Mouse (Mus musculus) heart, postnatal 25 days (tissue): ENCODE results near the gene Ghrl. TPM values are rescaled to one million over a fixed set of nuclear protein-coding genes. Genes with fewer than 3 reads are reported as not detected.
A peak's percentile ranks its signal among the peaks of the same experiment; 100 is the strongest.
"Not testable (repeated sequence)": the region's sequence is repeated elsewhere in the genome, so short reads cannot be mapped to it uniquely, and the experiment has no call there.

Experiments used
- DNase-seq: peaks from one replicate; pipeline ENCODE4 v3.0.0; 2022; ENCODE audit warnings: low spot score
- intact Hi-C: fragments of 180-260 bp; cut with DNase I; formaldehyde crosslinking; loops from one replicate; pipeline ENCODE4 v1.15.1; 2025
- total RNA-seq, 2 experiments: library from RNA; stranded (reverse); gene quantifications; 2 replicates each; pipeline ENCODE4 v1.2.3; 2021

The Ghrl gene
- not detected for total RNA-seq

GRCm38 (mm10) chr6:113719878-113720277 lies at the start of gene Ghrl:
TSS of gene Ghrl (minus strand) at chr6:113719880.
- intact Hi-C loops, result no loop called here
- no peak for DNase-seq

GRCm38 (mm10) chr6:113768804-113769203 lies 49.1 kb upstream of the Ghrl start:
- no peak for DNase-seq
- intact Hi-C loops, result no loop called here

GRCm38 (mm10) chr6:113761644-113762043 lies 42.0 kb upstream of the Ghrl start:
- intact Hi-C loops, result loop anchor here (1.0 to 5.0 kb wide), 4 partner anchors 146 to 486 kb away; no protein-coding TSS in a partner anchor
- no peak for DNase-seq

- intact Hi-C loops, result no loop called here
- DNase-seq, result no peak
These were observed 29.5 kb upstream of the Ghrl start for GRCm38 (mm10) chr6:113749119-113749685.

GRCm38 (mm10) chr6:113748351-113748750 lies 28.7 kb upstream of the Ghrl start:
- intact Hi-C loops, result no loop called here

GRCm38 (mm10) chr6:113747284-113747683 lies 27.6 kb upstream of the Ghrl start:
- DNase-seq, result no peak
- intact Hi-C loops, result no loop called here

More at GRCm38 (mm10) chr6:113748351-113748750, 28.7 kb upstream of the Ghrl start:
- no peak for DNase-seq

GRCm38 (mm10) chr6:113745117-113745516 lies 25.4 kb upstream of the Ghrl start:
- DNase-seq, result no peak
- intact Hi-C loops, result no loop called here

GRCm38 (mm10) chr6:113743111-113743510 lies 23.4 kb upstream of the Ghrl start:
- no peak for DNase-seq
- intact Hi-C loops, result no loop called here

GRCm38 (mm10) chr6:113742321-113742720 lies 22.6 kb upstream of the Ghrl start:
- intact Hi-C loops, result no loop called here
- DNase-seq, result no peak

- intact Hi-C loops, result no loop called here
- DNase-seq, result no peak
These were observed 21.7 kb upstream of the Ghrl start for GRCm38 (mm10) chr6:113741425-113741824.

GRCm38 (mm10) chr6:113740236-113741217 lies 20.8 kb upstream of the Ghrl start, which contains the start of gene Sec13:
TSS of gene Sec13 (minus strand) at chr6:113740743.
- peak; percentile 59 for DNase-seq
- intact Hi-C loops, result no loop called here

- no peak for DNase-seq
- intact Hi-C loops, result no loop called here
These were observed 17.8 kb upstream of the Ghrl start for GRCm38 (mm10) chr6:113737318-113738046.

GRCm38 (mm10) chr6:113731296-113731695 lies 11.6 kb upstream of the Ghrl start:
- DNase-seq, result no peak
- intact Hi-C loops, result loop anchor here (2.0 to 5.0 kb wide), 2 partner anchors 32 to 94 kb away; partner anchors contain the start of gene Irak2

GRCm38 (mm10) chr6:113728181-113728580 lies 8.5 kb upstream of the Ghrl start:
- no peak for DNase-seq
- intact Hi-C loops, result no loop called here

GRCm38 (mm10) chr6:113721061-113721460 lies 1.4 kb upstream of the Ghrl start:
- no peak for DNase-seq
- intact Hi-C loops, result no loop called here

GRCm38 (mm10) chr6:113717541-113717940 lies 2.1 kb downstream of the Ghrl start:
- DNase-seq, result no peak
- intact Hi-C loops, result no loop called here

- no peak for DNase-seq
- intact Hi-C loops, result no loop called here
These were observed 4.9 kb downstream of the Ghrl start for GRCm38 (mm10) chr6:113714797-113715196.

GRCm38 (mm10) chr6:113714276-113714675 lies 5.4 kb downstream of the Ghrl start:
- intact Hi-C loops, result no loop called here
- DNase-seq, result no peak

GRCm38 (mm10) chr6:113713389-113713788 lies 6.3 kb downstream of the Ghrl start:
- DNase-seq, intact Hi-C loops: not testable (repeated sequence)

GRCm38 (mm10) chr6:113712718-113713117 lies 7.0 kb downstream of the Ghrl start:
- DNase-seq, result no peak
- intact Hi-C loops, result no loop called here
